Mouse (Mus musculus) ovary, postnatal 14 days (tissue): ENCODE results near the gene Hk2.
A peak's percentile ranks its signal among the peaks of the same experiment; 100 is the strongest.

Experiments
- DNase-seq: peaks from one replicate; pipeline ENCODE4 v3.0.0; 2022; ENCODE audit warnings: low spot score

Gene Hk2

DNA sequence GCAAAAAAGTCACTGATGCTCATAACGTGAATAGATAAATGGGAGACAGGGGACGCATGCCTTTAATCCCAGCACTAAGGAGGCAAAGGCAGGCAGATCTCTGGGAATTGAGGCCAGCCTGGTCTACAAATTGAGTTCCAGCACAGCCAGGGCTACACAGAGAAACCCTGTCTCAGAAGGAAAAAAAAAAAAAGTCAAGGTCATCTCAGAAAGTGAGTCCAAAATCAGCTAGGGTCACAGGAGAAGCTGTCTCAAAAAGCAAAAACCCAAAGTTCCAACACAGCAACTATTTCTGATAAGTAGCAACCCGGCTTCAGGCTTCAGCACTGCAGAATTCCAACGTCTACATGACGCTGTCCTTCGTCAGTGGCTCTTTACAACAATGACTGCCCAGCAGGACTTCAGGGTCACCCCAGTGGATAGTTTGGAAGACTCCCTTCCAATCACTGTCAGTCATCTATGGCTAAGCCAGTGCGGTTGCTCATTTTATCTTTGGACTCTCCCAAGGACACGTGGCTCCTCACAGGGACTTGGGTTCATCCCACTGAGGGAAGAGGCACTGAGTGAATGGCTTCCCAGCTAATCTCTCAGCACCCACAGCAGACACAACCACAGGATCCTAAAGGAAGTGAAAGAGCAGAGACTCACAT, 33.3 kb downstream of the Hk2 start:
- DNase-seq = no peak

DNA sequence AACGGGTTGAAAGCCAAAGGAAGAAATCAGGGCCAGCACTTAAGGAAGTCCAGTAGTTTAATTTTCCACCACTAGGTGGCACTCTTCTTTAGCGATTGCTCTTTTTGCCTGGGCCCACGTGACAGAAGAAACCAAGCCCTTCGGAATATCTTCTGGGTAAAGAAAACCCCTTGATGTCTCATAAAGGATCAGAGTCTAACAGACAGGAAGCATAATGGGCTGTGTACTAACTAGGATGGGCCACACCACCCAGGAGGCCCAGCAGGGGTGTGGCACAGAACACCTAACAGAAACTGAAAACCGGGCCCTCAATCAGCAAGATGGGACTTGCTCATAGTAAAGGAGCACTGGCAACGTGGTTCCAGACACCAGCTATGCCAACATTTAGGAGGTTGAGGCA, 34.0 kb downstream of the Hk2 start:
- peak; percentile 71 for DNase-seq

DNA sequence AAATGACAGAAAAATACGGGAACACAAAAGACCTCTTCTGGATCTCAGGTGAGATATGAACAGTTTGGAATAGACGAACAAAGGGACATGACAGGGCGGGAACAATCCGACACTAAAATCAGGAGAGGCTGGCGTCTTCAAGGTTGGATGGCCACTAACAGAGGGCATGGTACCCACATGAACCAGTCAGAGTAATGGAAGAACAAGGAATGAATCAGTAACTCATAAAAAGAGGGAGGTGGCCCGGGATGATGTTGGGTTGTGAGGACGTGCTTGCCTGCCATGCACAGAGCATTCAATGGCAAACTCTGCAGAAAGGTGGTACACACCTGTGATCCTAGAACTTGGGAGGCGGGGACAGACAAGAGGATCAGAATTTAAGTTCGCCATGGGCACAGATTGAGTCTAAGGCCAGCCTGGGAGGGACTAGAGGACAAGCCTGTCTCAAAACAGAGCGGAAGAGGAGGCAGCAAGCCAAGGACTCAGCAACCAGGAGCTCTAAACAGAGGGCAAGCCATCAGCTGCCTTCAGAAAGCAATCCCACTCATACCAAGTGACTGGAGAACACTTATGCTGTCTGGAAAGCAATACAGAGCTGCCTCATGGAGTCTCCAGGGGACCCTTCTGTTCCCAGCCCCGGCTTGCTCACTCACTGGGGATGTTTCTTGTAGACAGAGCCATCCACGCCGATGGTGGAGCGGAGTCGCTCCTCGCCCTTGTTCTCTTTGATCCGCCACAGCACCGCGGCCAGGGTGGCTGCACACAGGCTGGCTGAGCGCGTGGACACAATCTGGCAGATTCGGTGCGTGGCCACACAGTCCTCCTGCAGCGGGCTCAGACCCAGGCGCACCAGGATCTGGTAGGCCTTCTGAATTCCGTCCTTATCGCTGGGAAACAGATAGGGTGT, 36.4 kb downstream of the Hk2 start:
- no peak for DNase-seq

DNA sequence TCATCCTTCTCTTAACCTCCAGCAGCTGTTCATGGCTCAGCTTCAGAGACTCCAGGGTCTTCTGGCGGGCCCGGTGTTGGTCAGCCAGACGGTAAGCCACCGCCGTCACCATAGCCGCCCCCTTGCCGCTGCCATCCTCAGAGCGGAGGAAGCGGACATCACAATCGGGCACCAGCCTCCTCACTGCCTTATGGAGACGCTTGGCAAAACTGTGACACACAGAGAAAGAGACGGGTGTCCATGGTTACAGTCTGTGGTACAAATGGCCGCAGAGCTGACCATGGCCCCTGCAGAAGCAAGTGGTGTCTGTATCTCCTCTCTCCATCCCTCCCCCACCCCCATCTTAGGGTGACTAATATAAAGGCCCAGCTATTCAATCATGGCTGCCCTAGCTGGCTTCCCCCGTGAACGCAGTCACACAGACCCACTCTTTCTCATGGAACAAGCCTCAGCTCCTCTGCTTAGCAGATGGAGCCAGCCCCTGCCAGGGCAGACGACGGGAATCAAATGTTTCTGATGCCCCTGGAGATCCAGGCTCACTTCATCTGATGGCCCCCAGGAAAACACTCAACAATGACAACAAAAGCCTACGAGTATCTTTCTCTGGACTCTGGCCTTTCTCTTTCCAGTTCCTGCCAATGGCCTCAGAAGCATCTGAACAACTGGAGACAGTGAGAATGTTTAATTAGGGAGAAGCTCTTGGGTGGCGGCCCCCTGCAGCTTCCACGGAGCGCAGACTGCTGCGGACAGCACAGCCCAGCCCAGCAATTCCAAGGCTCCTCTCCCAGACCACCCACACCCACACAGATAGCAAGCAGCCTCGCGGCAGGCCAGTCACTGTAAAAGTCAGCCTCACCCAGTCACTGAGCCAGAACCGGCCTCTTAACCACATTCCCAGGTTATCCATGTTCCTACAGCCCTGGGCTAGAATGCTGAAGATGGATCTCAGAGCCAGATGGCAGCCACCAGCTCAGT, 37.3 kb downstream of the Hk2 start:
- no peak for DNase-seq

DNA sequence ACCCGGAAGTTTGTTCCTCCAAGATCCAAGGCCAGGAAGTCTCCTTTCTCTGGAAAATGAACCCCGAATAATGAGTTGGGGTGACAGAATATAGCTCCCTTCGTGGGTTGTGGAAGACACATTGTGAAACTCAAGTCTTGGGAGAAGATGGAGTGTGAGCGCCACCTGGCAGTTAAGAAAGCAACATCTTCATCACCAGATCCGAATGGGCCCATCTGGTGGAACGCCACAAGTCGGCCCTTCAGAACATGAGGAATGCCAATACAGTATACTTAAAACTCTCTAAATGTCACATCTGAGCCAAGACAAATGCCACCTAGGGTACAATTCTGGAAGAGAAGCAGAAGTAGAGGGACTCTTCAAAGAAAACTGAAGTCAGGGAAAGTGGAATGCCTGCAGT, 38.9 kb downstream of the Hk2 start:
- DNase-seq = no peak

DNA sequence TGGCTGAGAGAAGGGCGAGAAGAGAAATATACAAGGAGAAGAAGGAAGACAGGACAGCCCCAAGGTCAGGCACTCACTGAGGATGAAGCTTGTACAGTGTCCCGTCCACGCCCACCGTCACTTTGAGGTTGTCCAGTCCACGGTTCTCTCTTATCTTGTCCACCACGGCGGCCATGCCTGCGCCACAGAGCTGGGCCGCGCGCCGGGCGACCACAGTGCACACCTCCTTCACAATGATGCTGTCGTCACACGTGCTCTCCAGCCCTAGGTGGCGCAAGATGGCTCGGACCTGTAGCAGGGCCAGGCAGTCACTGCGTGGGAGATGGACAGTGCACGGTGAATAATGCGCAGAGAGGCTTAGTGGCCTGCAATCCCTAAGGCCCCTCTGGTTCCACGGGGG, 45.6 kb downstream of the Hk2 start:
- no peak for DNase-seq

DNA sequence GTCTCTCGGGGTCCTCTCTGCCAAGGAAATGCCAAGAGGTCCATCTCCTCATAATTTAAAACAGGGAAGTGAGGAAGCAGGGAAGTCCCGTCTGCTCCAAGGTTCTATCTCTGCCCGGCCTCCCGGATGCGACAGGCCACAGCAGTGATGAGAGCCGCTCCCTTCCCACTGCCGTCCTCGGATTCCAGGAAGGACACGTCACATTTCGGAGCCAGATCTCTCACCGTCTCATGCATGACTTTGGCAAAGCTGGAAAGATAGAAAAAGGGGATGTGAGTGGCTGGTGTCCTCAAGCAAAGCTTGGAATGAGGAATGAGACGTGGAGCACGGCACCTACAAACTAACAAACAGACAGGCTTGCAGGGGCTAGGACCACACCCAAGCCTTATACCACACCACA, 47.0 kb downstream of the Hk2 start:
- DNase-seq = no peak

DNA sequence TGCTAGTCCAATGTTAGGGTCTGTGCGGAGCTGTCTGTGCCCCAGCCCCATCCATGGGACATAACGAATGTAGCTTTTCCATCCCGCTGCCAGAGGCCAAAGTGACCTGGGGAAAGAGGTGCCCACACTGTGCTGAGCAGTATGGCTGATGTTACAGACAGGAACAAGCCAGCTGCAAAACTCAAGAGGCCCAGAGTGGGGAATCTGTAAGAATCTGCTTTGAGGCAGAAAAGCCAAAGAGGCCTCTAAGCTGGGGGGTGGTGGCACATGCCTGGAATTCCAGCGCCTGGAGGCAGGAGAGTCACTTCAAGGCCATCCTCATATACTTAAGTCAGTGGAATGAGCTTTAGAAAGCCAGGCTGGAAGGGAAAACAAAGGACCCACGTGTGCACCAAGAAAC, 50.9 kb downstream of the Hk2 start:
- DNase-seq = no peak

DNA sequence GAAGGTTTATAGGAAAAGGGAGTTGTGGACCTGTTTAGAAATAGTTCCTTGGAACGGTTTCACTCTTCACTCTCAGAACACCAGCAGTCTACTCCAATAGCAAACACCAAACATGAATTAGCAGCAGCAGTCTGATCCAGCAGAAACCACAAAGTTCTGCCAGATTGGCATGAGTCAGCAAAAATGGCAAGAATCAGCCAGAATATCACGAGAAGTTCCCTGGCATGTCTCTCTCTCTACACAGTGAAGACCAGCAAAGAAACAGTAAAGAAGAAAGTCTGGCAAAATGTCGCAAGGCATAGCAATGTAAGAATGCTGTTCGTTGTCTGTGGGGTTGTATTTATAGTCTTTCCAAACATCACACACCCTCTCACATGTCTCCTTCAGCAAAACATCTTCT, 58.1 kb downstream of the Hk2 start:
- no peak for DNase-seq

DNA sequence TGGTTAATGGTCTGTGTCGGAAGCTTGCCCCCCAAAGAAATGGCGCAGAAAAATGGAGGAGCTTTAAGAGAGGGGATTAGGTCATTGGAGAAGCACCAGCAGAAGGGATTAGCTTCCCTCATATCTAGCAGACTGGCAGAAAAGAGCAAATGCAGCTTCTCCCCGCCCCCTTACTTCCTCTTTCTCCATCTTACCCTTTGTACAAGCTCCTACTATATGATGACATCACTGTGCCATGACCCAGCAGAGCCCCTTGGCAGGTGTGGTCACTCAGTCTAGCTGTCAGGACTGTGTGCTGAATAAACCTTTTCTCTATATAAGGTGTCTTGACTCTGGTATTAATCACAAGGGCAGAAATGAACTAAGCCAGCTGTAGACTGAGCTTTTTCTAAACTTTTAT, 58.6 kb downstream of the Hk2 start:
- DNase-seq = no peak

DNA sequence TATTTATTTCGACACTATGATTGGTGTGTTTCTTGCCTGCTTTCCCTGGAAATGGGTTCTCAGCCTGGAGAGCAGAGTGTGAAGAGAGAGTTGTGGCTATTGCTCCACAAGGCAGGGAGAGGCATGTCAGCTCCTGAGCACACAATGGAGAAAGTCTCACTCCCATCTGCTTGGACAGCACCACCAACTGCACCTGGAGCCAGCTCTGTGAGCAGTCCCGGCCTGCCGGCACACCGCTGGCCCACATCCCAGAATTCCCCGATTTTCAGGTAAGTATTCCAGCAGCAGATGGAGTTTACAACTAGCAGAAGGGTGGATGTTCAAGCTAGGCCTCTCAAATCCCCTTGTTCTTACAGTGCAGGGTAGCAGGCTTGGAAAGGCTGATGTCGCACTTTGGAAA, 59.0 kb downstream of the Hk2 start:
- DNase-seq = no peak

DNA sequence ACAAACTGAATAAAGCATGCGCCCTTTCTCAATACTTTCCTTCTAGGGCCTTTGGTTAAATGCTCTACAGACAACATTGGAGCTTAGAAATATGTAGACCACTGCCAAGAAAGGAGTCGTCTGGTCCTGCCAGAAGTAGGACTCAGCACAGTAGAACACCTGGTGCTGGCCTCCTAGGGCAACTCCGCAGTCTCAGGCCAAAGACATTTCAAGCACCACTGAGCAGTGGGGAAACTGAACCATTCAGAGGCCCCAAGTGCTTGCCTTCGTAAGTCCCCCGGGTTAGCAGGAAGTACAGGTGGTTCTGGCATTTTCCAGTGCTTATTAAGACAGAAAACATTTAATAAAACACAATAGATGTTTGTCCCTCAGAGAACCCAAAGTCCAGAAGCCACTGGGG, 59.4 kb downstream of the Hk2 start:
- no peak for DNase-seq

DNA sequence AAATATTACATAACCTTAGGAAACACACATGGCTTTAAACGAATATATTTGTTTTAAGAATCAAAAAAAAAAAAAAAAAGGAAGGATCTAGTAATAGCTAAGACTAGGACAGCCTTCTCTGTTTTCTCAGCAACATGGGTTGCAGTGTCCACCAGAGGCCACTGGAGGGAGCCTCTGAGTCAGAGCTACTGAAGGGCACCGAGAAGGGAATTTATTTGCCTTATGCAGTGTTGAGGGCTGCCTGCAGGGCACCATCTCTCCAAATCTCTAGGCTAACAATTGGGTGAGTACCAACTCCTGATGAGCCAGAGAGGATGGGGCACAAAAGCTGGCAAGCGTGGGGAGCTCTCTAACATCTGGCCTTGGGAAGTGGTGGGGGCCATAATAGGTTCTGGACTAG, 60.0 kb downstream of the Hk2 start:
- DNase-seq = peak; percentile 70

DNA sequence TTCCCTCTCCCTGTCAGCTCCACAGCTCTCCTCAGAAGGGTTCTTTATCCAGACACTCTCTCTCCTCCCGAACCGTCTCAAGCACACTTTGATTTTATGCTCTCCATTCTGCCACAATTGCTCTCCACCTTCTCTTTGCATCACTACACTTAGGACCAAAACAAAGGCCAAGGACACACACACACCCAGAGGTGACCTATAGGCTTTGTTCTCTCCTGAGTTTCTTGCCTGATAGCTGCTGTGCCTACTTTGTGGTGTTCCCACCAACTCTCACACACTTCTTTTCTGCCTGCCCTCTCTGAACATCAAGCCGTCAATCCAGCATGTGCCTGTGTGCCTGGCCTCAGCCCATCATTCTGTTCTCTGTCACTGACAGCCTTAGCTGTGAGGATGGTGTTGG, 66.5 kb downstream of the Hk2 start:
- DNase-seq = no peak

DNA sequence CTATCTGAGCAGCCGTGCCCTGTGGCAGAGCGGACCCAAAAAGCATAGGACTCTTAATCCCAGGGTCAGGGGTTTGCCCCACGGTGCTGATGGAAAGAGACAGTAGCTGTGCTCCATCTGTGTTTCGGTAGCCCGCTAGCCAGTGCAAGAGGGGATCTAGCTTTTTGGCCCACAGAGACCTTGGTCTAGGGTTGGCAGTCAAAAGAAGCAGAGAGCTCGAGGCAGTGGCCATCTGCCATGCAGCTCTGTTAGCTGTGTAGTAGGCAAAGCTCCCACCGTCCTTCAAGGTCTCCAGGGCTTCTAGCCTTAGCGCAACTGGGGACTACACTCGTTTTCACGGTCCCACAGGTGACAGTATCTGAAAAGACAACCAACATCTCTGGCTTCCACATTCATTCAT, 67.0 kb downstream of the Hk2 start:
- no peak for DNase-seq

DNA sequence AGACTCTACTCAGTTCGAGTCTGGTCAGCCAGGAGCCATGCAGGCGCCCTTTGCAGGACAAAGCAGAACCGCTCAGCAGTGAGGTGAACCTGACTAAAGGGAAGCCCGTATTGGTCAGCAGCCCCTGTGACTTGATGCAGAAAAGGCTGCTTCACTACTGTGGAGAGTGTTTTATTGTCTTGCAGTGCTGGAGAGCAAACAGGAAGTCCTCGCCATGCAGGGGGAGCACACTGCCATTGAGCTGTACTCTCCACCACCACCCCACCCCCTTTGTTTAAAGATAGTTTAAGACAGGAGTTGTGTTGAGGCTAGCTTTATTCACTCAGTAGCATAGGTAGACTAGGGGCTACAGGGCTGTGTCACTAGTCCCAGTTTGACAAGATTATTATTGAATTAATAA, 69.0 kb downstream of the Hk2 start, which contains the start of gene Pole4:
Pole4 (minus strand) TSS at position 145 of the 400 bp plus-strand sequence.
- DNase-seq = no peak

DNA sequence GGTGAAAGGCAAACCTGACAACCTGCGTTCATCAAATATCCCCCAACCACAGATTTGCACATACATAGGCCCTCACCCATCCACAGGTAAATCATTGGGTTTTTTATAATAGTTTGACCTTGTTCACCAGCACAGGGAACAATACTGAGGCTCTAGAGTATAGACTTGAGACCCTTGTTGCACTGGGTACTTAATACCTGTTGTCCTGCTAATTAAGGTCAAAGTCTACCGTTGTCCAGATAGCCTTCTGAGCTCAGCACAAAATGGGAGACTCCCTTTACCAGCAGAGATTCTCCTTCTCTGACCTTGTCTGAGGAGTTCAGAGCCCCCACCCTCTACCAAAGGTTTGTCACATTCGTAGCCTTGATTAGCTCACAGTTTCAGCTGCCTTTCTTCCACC, 70.5 kb downstream of the Hk2 start:
- no peak for DNase-seq

DNA sequence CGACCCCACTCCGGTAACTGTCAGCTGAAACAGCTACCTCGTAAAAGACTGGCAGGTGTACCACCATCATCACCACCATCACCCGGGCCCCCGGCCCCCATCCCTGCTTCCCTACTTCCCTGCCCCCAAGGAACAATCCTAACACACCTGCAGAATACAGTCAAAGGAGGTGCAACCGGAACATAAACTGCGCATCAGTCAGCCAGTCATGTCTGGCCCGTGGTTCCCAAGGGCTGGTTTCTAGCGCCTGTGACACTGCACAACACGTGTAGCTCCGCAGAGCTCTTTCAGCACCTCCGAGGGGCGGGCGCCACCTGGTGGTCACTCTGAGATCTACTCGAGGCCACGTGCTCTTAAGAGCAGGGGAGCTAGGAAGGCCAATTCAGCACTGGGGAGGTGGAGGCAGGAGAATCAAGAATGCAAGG, 71.6 kb downstream of the Hk2 start:
- peak; percentile 92 for DNase-seq

DNA sequence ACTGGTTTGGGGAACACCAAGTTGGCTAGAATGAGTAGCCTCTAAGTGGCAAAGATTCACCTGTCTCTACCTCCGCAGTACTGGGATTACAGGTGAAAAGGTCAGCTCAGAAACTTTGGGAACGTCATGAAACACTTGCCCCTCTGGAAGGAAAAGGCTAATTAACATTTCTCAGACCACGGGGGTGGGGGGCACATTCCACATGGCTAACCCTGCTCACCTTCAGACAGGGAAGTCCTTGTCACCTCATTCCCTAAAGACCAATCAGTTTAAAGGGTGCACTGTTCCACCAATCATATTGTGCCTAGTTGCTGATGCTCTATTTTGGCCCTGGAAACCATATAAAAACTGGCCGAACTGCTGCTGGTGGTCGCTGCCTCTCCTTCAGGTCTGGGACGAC, 73.0 kb downstream of the Hk2 start:
- no peak for DNase-seq

DNA sequence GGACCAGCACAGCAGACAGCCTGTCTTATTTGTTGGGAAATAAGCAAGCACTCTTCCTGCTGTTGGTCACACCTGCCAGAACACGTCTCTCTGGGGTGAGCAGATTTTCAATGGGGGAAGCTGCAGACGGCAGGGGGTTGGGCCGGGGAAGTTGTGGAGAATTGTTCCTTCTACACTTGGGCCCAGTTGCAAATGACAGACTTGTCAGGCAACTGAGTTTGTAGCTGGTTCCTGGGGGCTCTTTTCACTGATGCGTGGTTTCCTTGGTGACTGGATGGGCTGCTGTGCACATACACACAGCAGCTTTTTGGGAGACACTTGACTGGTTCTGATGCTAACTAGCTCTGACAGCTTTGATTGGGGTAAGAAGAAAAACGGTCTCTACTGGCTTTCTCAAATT, 74.4 kb downstream of the Hk2 start:
- DNase-seq = no peak

DNA sequence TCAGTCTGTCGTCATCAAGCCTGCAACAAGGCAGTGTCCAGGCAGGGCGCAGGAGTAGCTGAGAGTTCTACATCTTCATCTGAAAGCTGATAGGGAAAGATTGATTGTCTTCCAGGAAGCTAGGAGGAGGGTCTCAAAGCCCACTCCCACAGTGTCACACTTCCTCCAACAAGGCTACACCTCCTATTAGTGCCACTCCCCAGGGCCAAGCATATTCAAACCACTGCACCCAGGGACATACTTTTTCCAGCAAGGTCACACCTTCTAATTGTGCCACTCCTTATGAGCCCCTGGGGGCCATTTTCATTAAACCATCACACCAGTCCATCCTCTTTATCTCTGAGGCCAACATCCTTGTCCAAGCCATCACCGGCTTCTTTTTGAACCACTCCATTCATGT, 77.5 kb downstream of the Hk2 start:
- no peak for DNase-seq

DNA sequence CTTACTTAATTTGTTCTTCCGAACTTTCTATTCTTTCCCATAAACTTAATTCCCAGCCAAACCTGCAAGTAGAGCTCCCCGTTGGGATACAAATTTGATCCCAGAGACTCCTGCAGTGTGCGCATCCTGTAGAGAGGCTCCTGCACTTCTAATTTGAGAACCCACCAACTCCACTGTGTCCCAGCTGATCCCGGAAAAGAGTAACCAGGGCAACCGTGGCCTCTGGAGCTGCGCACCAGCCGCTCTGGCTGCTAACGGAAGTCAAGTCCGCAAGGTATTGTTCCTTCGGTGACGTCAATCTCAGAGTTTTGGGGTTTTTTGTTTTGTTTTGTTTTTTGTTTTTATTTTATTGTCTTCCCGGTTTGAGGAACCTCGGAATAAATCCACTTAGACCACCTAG, 79.6 kb downstream of the Hk2 start:
- no peak for DNase-seq

DNA sequence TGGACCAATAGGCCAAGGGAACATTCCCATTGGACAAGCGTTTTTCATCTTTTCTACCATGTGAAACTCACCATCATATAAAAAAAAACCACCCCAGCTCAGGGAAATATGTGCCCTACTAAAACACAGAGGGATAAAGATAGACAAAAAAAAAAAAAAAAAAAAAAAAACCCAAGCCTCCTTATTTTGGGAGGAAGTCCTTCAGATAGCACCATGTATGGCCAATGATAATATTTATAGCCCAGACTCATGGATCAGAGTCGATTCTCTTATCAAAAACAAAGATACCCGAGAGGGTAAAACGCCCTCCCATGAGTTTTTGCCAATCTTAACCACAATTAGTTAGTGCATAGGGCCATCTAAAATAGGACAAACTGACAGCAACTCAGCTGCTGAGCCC, 84.8 kb downstream of the Hk2 start:
- no peak for DNase-seq
